Mouse (Mus musculus): ENCODE measurements around the gene Zfp956. TPM values are rescaled to one million over a fixed set of nuclear protein-coding genes. Genes with fewer than 3 reads are reported as not detected.

The Zfp956 gene
- polyA plus RNA-seq (2014; fragmentation: Nextera tagmentation; extraction: Ambion mirVana): 19.3 and 22.9 TPM in 2 replicates

DNA sequence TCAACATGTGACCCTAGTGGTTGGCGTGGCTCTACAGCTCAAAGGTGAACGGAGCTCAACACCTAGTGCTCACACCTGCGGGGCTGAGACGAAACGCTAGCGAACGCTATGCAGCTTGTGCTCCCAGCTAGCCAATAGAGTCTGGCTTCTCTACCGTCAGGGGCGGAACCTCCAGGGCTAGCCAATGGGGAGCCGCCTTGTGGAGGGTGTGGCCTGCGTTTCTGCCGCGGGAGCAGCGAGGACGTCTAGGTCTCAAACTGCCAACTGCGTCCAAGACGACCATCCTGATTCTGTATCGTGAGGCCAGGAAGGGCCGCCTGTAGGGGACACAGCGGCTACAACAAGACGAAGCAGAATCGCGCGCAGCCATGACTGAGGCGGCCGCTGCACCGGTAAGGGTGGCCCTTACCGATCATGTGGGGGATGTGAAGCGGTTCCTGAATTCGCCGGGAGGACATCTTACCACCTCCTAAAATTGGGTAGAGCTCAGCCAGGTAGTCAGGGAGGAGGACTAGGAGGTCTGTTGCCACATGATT, at the start of gene Zfp956:
Zfp956 (plus strand) TSS at position 200 of the 536 bp plus-strand sequence.
- H3K27ac ChIP-seq: peak within 1 kb of the TSS; percentile 71
- peak within 1 kb of the TSS; percentile 82 for H3K9ac ChIP-seq
- peaks cover 12% of the 10 kb centered on the region for H3K4me1 ChIP-seq (replicated peaks; ENCODE audit: control insufficient read depth, insufficient read depth, low read length)
- peak; percentile 100 for ATAC-seq (ENCODE audit: low FRiP score)
- WGBS: under 1% methylated on average over 31 of the region's 31 CpGs
- H3K27me3 ChIP-seq (ENCODE audit: control insufficient read depth, insufficient read depth, low read length): no peaks in the 10 kb centered on the region
- peak within 1 kb of the TSS; percentile 78 for H3K4me2 ChIP-seq (replicated peaks)
- no peaks in the 10 kb centered on the region for H3K9me3 ChIP-seq (ENCODE audit: control insufficient read depth, low read length)
- DNase-seq (ENCODE audit: low spot score): peak; percentile 90
- H3K36me3 ChIP-seq (replicated peaks; ENCODE audit: control insufficient read depth, insufficient read depth): peaks cover 19% of the 10 kb centered on the region
- peak within 1 kb of the TSS; percentile 50 for H3K4me3 ChIP-seq (replicated peaks; ENCODE audit: low read length)

DNA sequence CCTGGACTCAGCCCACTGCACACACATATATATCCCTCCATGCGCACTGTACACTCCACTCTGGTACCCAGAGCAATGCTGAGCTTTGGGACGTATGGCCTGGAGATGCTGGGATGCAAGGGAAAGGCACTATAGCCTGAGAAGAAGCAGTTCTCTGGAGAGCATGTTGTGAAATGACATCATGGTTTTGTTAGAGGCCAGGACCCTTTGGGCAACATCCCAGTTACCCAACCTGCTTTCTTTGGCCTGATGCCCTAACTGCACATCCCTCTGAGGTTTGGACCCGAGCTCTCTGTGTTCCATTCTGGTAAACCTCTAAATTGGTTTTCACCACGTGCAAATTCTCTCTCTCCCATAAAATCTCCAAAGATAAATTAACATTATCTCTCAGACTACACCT, 49.6 kb upstream of the Zfp956 start:
- Histone ChIP-seq H3K4me3 (replicated peaks; ENCODE audit: low read length) (no peak overlapping the region), H3K36me3 (replicated peaks; ENCODE audit: control insufficient read depth, insufficient read depth) (peaks cover 95% of the 10 kb centered on the region), H3K27ac (no peak overlapping the region), H3K9me3 (ENCODE audit: control insufficient read depth, low read length) (no peaks in the 10 kb centered on the region), H3K4me2 (replicated peaks) (no peak overlapping the region), H3K4me1 (replicated peaks; ENCODE audit: control insufficient read depth, insufficient read depth, low read length) (no peaks in the 10 kb centered on the region), H3K27me3 (ENCODE audit: control insufficient read depth, insufficient read depth, low read length) (no peaks in the 10 kb centered on the region), H3K9ac (no peak overlapping the region)
- no peak for ATAC-seq (ENCODE audit: low FRiP score)
- DNase-seq (ENCODE audit: low spot score): no peak
- WGBS: 79% methylated on average over 4 of the region's 4 CpGs

DNA sequence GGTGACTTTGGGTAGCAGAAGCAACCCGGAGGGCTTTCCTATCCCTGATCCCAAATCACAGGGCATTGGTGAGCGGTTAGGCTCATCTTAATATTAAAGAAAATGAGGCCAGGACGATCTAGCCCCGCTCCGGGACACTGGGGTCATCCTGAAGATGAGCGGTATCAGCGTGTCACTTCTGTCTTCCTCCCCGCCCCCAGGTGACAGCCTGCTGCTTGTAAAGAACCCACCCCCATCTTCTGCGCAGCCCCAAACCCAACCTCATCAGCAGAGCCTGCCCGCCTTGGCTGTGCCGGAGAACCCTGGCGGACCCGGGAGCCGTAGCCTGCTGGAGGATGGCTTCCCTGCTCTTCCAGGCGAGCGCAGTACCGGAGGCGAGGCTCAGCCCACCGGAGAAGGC, 48.8 kb upstream of the Zfp956 start:
- Histone ChIP-seq H3K4me3 (replicated peaks; ENCODE audit: low read length) (no peak overlapping the region), H3K36me3 (replicated peaks; ENCODE audit: control insufficient read depth, insufficient read depth) (peaks cover 87% of the 10 kb centered on the region), H3K27me3 (ENCODE audit: control insufficient read depth, insufficient read depth, low read length) (no peaks in the 10 kb centered on the region), H3K9me3 (ENCODE audit: control insufficient read depth, low read length) (no peaks in the 10 kb centered on the region), H3K27ac (no peak overlapping the region), H3K4me2 (replicated peaks) (no peak overlapping the region), H3K9ac (no peak overlapping the region), H3K4me1 (replicated peaks; ENCODE audit: control insufficient read depth, insufficient read depth, low read length) (no peaks in the 10 kb centered on the region)
- no peak for ATAC-seq (ENCODE audit: low FRiP score)
- no peak for DNase-seq (ENCODE audit: low spot score)
- 35% methylated on average over 19 of the region's 19 CpGs for WGBS

DNA sequence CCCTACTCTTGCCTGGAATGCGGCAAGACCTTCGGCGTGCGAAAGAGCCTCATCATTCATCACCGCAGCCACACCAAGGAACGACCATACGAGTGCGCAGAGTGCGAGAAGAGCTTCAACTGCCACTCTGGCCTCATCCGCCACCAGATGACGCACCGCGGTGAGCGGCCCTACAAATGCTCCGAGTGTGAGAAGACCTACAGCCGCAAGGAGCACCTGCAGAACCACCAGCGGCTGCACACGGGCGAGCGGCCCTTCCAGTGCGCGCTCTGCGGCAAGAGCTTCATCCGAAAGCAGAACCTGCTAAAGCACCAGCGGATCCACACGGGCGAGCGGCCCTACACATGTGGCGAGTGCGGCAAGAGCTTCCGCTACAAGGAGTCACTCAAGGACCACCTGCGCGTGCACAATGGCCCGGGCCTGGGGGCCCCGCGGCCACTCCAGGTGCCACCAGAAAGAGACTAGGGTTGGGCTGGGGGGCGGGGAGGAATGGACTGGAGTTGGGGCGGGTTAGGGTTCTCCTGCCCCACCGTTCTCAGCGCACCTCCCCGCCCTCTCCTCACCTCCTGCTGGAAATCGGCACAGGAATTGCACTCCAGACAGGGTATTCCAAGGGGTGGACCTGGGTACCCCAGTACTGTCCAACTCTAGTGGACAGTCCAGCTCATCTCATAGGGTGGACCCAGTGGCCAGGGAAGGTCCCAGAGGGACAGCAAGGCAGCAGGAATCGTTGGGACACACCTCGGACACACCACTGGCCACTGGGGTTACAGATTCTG, 48.1 kb upstream of the Zfp956 start:
- Histone ChIP-seq H3K4me1 (replicated peaks; ENCODE audit: control insufficient read depth, insufficient read depth, low read length) (no peaks in the 10 kb centered on the region), H3K9ac (no peak overlapping the region), H3K4me3 (replicated peaks; ENCODE audit: low read length) (no peak overlapping the region), H3K27ac (no peak overlapping the region), H3K36me3 (replicated peaks; ENCODE audit: control insufficient read depth, insufficient read depth) (peaks cover 80% of the 10 kb centered on the region), H3K27me3 (ENCODE audit: control insufficient read depth, insufficient read depth, low read length) (no peaks in the 10 kb centered on the region), H3K4me2 (replicated peaks) (no peak overlapping the region), H3K9me3 (ENCODE audit: control insufficient read depth, low read length) (no peaks in the 10 kb centered on the region)
- 53% methylated on average over 44 of the region's 44 CpGs for WGBS
- DNase-seq (ENCODE audit: low spot score): no peak
- 0 out of 2 replicates have a peak, but pooled peaks have one; percentile 24 for ATAC-seq (ENCODE audit: low FRiP score)

DNA sequence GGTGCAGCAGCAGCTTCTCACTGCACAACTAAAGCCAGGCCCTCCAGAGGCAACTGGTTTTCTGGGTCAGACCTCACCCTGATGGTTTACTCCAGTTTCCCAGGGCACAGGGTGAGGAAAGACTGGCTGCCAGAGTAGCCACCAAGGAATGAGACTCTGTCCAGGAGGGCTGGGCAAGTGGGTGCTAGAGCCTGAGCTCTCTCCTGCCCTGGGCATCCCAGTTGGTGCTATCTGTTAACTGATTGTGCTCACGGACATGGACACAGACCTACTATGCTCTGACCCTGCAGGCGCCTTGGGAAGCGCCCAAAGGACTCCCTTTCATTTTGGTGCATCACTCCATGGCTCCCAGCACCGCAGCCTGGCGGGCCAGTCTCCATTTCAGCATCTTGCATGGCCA, 46.9 kb upstream of the Zfp956 start:
- no peak overlapping the region for H3K4me3 ChIP-seq (replicated peaks; ENCODE audit: low read length)
- DNase-seq (ENCODE audit: low spot score) (no peak), ATAC-seq (ENCODE audit: low FRiP score) (no peak)
- H3K4me2 ChIP-seq (replicated peaks): no peak overlapping the region
- H3K9ac ChIP-seq: no peak overlapping the region
- H3K36me3 ChIP-seq (replicated peaks; ENCODE audit: control insufficient read depth, insufficient read depth): peaks cover 68% of the 10 kb centered on the region
- no peaks in the 10 kb centered on the region for H3K4me1 ChIP-seq (replicated peaks; ENCODE audit: control insufficient read depth, insufficient read depth, low read length)
- 93% methylated on average over 5 of the region's 5 CpGs for WGBS
- H3K27me3 ChIP-seq (ENCODE audit: control insufficient read depth, insufficient read depth, low read length): no peaks in the 10 kb centered on the region
- no peaks in the 10 kb centered on the region for H3K9me3 ChIP-seq (ENCODE audit: control insufficient read depth, low read length)
- H3K27ac ChIP-seq: no peak overlapping the region

DNA sequence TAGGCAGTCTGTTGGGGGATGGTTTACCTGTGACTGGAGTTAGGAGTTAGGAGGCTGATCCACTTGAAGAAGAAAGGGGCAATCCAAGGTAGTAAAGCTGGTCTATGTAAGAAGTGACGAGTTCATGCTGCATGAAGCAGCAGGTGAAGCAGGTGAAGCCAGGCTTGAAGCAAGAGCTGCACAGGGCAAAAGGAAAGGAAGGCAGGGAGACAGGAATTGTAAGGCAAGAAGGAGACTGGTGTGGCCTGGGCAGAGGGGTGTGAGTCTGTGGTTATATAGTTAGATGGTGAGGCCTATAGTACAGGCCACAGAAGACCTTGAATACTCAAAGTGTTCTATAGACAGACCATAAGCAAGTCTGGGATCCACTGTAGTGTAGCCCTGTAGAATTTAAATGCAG, 44.2 kb upstream of the Zfp956 start:
- no peak overlapping the region for H3K9ac ChIP-seq
- H3K27me3 ChIP-seq (ENCODE audit: control insufficient read depth, insufficient read depth, low read length): no peaks in the 10 kb centered on the region
- peaks cover 43% of the 10 kb centered on the region for H3K36me3 ChIP-seq (replicated peaks; ENCODE audit: control insufficient read depth, insufficient read depth)
- H3K4me1 ChIP-seq (replicated peaks; ENCODE audit: control insufficient read depth, insufficient read depth, low read length): no peaks in the 10 kb centered on the region
- WGBS: 94% methylated on average over 1 of the region's 1 CpGs
- no peak overlapping the region for H3K27ac ChIP-seq
- no peak overlapping the region for H3K4me3 ChIP-seq (replicated peaks; ENCODE audit: low read length)
- ATAC-seq (ENCODE audit: low FRiP score) (no peak), DNase-seq (ENCODE audit: low spot score) (no peak)
- H3K4me2 ChIP-seq (replicated peaks): no peak overlapping the region
- H3K9me3 ChIP-seq (ENCODE audit: control insufficient read depth, low read length): no peaks in the 10 kb centered on the region

DNA sequence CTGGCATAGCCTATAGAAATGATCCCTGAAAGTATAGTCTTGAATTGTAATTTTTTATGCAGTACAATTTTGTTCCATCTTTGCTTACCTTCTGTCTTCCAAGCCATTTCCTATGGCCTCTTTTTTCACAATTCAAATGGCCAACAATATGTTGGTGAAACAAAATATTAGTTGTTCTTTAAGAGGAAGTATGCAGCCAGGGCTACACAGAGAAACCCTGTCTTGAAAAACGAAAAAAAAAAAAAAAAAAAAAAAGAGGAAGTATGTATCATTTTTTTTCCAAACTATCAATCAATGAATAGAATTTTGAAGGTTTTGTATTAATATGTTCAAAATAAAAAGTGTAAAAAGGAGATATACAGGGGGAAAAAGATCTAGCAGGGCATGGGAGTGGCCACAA, 41.5 kb upstream of the Zfp956 start:
- no peaks in the 10 kb centered on the region for H3K4me1 ChIP-seq (replicated peaks; ENCODE audit: control insufficient read depth, insufficient read depth, low read length)
- H3K36me3 ChIP-seq (replicated peaks; ENCODE audit: control insufficient read depth, insufficient read depth): peaks cover 16% of the 10 kb centered on the region
- H3K4me2 ChIP-seq (replicated peaks): no peak overlapping the region
- WGBS: 86% methylated on average over 1 of the region's 1 CpGs
- H3K27ac ChIP-seq: no peak overlapping the region
- ATAC-seq (ENCODE audit: low FRiP score) (no peak), DNase-seq (ENCODE audit: low spot score) (no peak)
- H3K27me3 ChIP-seq (ENCODE audit: control insufficient read depth, insufficient read depth, low read length): no peaks in the 10 kb centered on the region
- no peak overlapping the region for H3K9ac ChIP-seq
- H3K9me3 ChIP-seq (ENCODE audit: control insufficient read depth, low read length): no peaks in the 10 kb centered on the region
- H3K4me3 ChIP-seq (replicated peaks; ENCODE audit: low read length): no peak overlapping the region

DNA sequence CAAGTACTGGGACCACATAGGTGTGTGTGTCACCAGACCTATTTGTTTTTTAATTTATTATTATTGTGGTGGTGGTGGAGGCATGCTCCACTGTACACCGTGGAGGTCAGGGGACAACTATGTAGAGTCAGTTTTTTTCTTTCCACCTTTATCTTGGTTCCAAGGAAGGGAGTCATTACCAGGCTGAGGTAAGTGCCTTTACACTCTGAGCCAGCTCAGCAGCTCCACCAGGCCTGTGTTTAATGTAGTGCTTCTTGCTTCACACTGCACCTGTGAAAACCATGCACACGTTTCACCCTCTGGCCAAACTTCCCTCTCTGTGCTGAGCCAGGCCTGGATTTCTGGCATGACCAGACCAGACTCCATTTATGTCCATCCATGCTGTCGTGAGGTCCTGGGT, 40.2 kb upstream of the Zfp956 start:
- ATAC-seq (ENCODE audit: low FRiP score) (no peak), DNase-seq (ENCODE audit: low spot score) (no peak)
- peaks cover 4% of the 10 kb centered on the region for H3K36me3 ChIP-seq (replicated peaks; ENCODE audit: control insufficient read depth, insufficient read depth)
- no peaks in the 10 kb centered on the region for H3K9me3 ChIP-seq (ENCODE audit: control insufficient read depth, low read length)
- no peaks in the 10 kb centered on the region for H3K27me3 ChIP-seq (ENCODE audit: control insufficient read depth, insufficient read depth, low read length)
- H3K4me3 ChIP-seq (replicated peaks; ENCODE audit: low read length): no peak overlapping the region
- H3K9ac ChIP-seq: no peak overlapping the region
- 73% methylated on average over 3 of the region's 3 CpGs for WGBS
- H3K4me2 ChIP-seq (replicated peaks): no peak overlapping the region
- H3K4me1 ChIP-seq (replicated peaks; ENCODE audit: control insufficient read depth, insufficient read depth, low read length): no peaks in the 10 kb centered on the region
- no peak overlapping the region for H3K27ac ChIP-seq

DNA sequence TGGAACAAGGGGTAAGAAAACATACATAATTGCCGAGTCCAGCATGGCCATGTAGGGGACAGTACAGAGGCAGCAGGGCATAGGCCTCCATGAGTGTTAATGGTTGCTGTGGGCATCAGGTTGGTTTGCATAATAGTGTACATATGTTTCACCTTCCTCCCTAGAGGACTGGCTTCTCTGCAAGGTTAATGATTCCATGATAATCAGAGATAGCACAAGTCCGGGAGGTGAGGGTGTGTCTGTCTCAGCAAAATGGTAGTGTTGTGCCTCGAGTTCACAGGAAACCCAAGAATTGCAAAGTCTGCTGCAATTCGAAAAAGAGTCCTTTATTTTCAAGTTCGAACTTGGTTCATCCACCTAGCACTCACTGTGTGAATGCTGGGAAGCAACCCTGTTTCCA, 36.1 kb upstream of the Zfp956 start:
- WGBS: 86% methylated on average over 5 of the region's 5 CpGs
- Histone ChIP-seq H3K4me1 (replicated peaks; ENCODE audit: control insufficient read depth, insufficient read depth, low read length) (peaks cover 10% of the 10 kb centered on the region), H3K9ac (no peak overlapping the region), H3K36me3 (replicated peaks; ENCODE audit: control insufficient read depth, insufficient read depth) (no peaks in the 10 kb centered on the region), H3K4me3 (replicated peaks; ENCODE audit: low read length) (no peak overlapping the region), H3K27ac (no peak overlapping the region), H3K9me3 (ENCODE audit: control insufficient read depth, low read length) (no peaks in the 10 kb centered on the region), H3K4me2 (replicated peaks) (no peak overlapping the region), H3K27me3 (ENCODE audit: control insufficient read depth, insufficient read depth, low read length) (no peaks in the 10 kb centered on the region)
- no peak for ATAC-seq (ENCODE audit: low FRiP score)
- no peak for DNase-seq (ENCODE audit: low spot score)

All from hindbrain, embryonic 14.5 days (tissue).